Comparison of ENCODE assay signal across 17 mouse cellular contexts in the genomic region with DNA sequence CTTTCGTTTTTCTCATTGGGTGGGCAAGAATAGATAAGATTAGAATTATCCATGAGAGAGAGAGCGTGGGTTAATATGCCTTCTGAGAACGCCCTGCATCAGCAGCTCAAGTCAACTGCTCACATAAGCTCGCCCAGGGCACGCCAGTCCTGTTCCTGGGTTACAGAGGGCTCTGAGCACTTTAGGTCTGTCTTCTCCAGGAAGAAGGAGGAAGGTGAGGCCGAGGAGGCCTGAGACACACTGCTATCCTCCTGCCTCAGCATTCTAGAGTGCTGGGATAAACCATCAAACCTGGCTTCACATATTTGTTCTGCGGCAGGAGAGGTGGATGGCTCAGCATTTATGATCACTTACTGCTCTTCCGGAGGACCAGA. TPM values are rescaled to one million over a fixed set of nuclear protein-coding genes. Genes with fewer than 3 reads are reported as not detected.
DNase-seq lines count a peak whose midpoint lies in the region; ATAC-seq and TF ChIP-seq lines count a peak whose summit lies in the region.
"Had no signal": no experiment of that assay in that cellular context is flagged by ENCODE, and none has a peak within 500 bp of the region (broad histone marks: within the 10 kb centered on the region; RNA-seq: fewer than 3 reads in every experiment).

No protein-coding gene starts in this region.

- no peak overlapping the region for H3K4me3 ChIP-seq in hindbrain, embryonic 10.5 days
- H3K4me3 ChIP-seq in hindbrain, embryonic 14.5 days (replicated peaks; ENCODE audit: low read length), result no peak overlapping the region
- H3K4me3 ChIP-seq in midbrain, embryonic 10.5 days, result no peak overlapping the region
- no peak overlapping the region for H3K4me3 ChIP-seq in midbrain, embryonic 14.5 days (replicated peaks; ENCODE audit: low read depth, low read length)
- H3K4me3 ChIP-seq in limb, embryonic 11.5 days (ENCODE audit: low read depth, low read length), result no peak overlapping the region
- no peak overlapping the region for H3K4me3 ChIP-seq in liver, postnatal 0 days (ENCODE audit: low read depth, low read length)
- no peak overlapping the region for H3K4me3 ChIP-seq in left cerebral cortex, adult 2 months
- H3K4me3 ChIP-seq: erythroblast, embryonic 14.5 days; heart, embryonic 12.5 days had no signal

- no peak for DNase-seq in hindbrain, embryonic 10.5 days (ENCODE audit: low spot score)
- DNase-seq in hindbrain, embryonic 14.5 days (ENCODE audit: low spot score), result no peak
- DNase-seq in midbrain, embryonic 10.5 days (ENCODE audit: low spot score), result no peak
- DNase-seq in midbrain, embryonic 14.5 days, result no peak
- no peak for DNase-seq in limb, embryonic 11.5 days (ENCODE audit: low spot score)
- DNase-seq in liver, postnatal 0 days, result no peak
- DNase-seq in left cerebral cortex, adult 2 months (ENCODE audit: extremely low spot score in 1 of 2, low spot score in 2 of 2), result no peak
- no peak for DNase-seq in adrenal gland, adult 8-10 months
- DNase-seq: cerebellum, adult 8-10 months; gastrocnemius, postnatal 25 days; left cerebral cortex, postnatal 4 days; thymus, postnatal 25 days had no signal

- no peak overlapping the region for H3K9ac ChIP-seq in hindbrain, embryonic 14.5 days
- H3K9ac ChIP-seq in midbrain, embryonic 14.5 days (replicated peaks; ENCODE audit: low read length), result no peak overlapping the region
- H3K9ac ChIP-seq in limb, embryonic 11.5 days (ENCODE audit: low read length), result no peak overlapping the region
- peak overlapping the region; percentile 26; the same call in 1 of the 2 replicates for H3K9ac ChIP-seq in liver, postnatal 0 days (replicated peaks)
- H3K9ac ChIP-seq: heart, embryonic 12.5 days had no signal

- H3K4me2 ChIP-seq in hindbrain, embryonic 14.5 days (replicated peaks), result no peak overlapping the region
- H3K4me2 ChIP-seq in midbrain, embryonic 14.5 days (ENCODE audit: low read length), result no peak overlapping the region
- H3K4me2 ChIP-seq in limb, embryonic 11.5 days (ENCODE audit: low read depth, severe bottlenecking), result no peak overlapping the region
- H3K4me2 ChIP-seq in liver, postnatal 0 days (ENCODE audit: low read depth, low read length), result 0 out of 2 replicates have a peak overlapping the region, but pooled peaks have one; percentile 23
- H3K4me2 ChIP-seq: heart, embryonic 12.5 days had no signal

- intact Hi-C loops in left cerebral cortex, adult 2 months (cut with DNase I), result no loop called here

- no peaks in the 10 kb centered on the region for H3K36me3 ChIP-seq in hindbrain, embryonic 10.5 days
- no peaks in the 10 kb centered on the region for H3K36me3 ChIP-seq in hindbrain, embryonic 14.5 days (replicated peaks; ENCODE audit: control insufficient read depth, insufficient read depth)
- H3K36me3 ChIP-seq in midbrain, embryonic 10.5 days, result no peaks in the 10 kb centered on the region
- no peaks in the 10 kb centered on the region for H3K36me3 ChIP-seq in midbrain, embryonic 14.5 days (ENCODE audit: control insufficient read depth, insufficient read depth, low read length)
- no peaks in the 10 kb centered on the region for H3K36me3 ChIP-seq in limb, embryonic 11.5 days (ENCODE audit: control insufficient read depth, insufficient read depth, low read length)
- no peaks in the 10 kb centered on the region for H3K36me3 ChIP-seq in liver, postnatal 0 days (replicated peaks; ENCODE audit: insufficient read depth, low read length)
- H3K36me3 ChIP-seq: heart, embryonic 12.5 days had no signal

- no peak for TF ChIP-seq CTCF in liver, postnatal 0 days (IDR thresholded peaks at IDR 0.05; ENCODE audit: low read depth)
- TF ChIP-seq CTCF in left cerebral cortex, adult 2 months (IDR thresholded peaks at IDR 0.05), result no peak

- H3K27ac ChIP-seq in hindbrain, embryonic 10.5 days, result peak overlapping the region; percentile 75; the same call in 1 of the 2 replicates
- no peak overlapping the region for H3K27ac ChIP-seq in hindbrain, embryonic 14.5 days
- H3K27ac ChIP-seq in midbrain, embryonic 10.5 days (replicated peaks), result peak overlapping the region; percentile 81
- H3K27ac ChIP-seq in midbrain, embryonic 14.5 days (replicated peaks; ENCODE audit: low read depth, low read length), result no peak overlapping the region
- H3K27ac ChIP-seq in limb, embryonic 11.5 days (replicated peaks; ENCODE audit: low read depth, low read length), result peak overlapping the region; percentile 64
- peak overlapping the region; percentile 92 for H3K27ac ChIP-seq in liver, postnatal 0 days (ENCODE audit: low read depth)
- H3K27ac ChIP-seq in left cerebral cortex, adult 2 months, result no peak overlapping the region

- H3K4me1 ChIP-seq in hindbrain, embryonic 10.5 days (replicated peaks), result peaks cover 15% of the 10 kb centered on the region
- 0 out of 2 replicates have a peak, but pooled peaks cover 10% of the 10 kb centered on the region for H3K4me1 ChIP-seq in hindbrain, embryonic 14.5 days (replicated peaks; ENCODE audit: control insufficient read depth, insufficient read depth, low read length)
- peaks cover 31% of the 10 kb centered on the region for H3K4me1 ChIP-seq in midbrain, embryonic 10.5 days
- H3K4me1 ChIP-seq in midbrain, embryonic 14.5 days (ENCODE audit: control insufficient read depth, insufficient read depth, low read length), result peaks cover 8% of the 10 kb centered on the region; the same call in 1 of the 2 replicates
- no peaks in the 10 kb centered on the region for H3K4me1 ChIP-seq in limb, embryonic 11.5 days (ENCODE audit: control insufficient read depth, insufficient read depth, low read length)
- H3K4me1 ChIP-seq in liver, postnatal 0 days (ENCODE audit: insufficient read depth), result peaks cover 7% of the 10 kb centered on the region
- H3K4me1 ChIP-seq: heart, embryonic 12.5 days had no signal

- no peaks in the 10 kb centered on the region for H3K9me3 ChIP-seq in hindbrain, embryonic 10.5 days
- H3K9me3 ChIP-seq in hindbrain, embryonic 14.5 days (ENCODE audit: control insufficient read depth, low read length), result no peaks in the 10 kb centered on the region
- H3K9me3 ChIP-seq in midbrain, embryonic 10.5 days (replicated peaks), result no peaks in the 10 kb centered on the region
- H3K9me3 ChIP-seq in midbrain, embryonic 14.5 days (ENCODE audit: control insufficient read depth, low read length), result no peaks in the 10 kb centered on the region
- no peaks in the 10 kb centered on the region for H3K9me3 ChIP-seq in limb, embryonic 11.5 days (ENCODE audit: control insufficient read depth, low read length)
- H3K9me3 ChIP-seq in liver, postnatal 0 days (ENCODE audit: low read length), result no peaks in the 10 kb centered on the region
- H3K9me3 ChIP-seq: heart, embryonic 12.5 days had no signal

- peaks cover 10% of the 10 kb centered on the region for H3K27me3 ChIP-seq in hindbrain, embryonic 10.5 days (ENCODE audit: insufficient read depth, poor library complexity, severe bottlenecking)
- H3K27me3 ChIP-seq in hindbrain, embryonic 14.5 days (ENCODE audit: control insufficient read depth, insufficient read depth, low read length), result no peaks in the 10 kb centered on the region; the same call in 1 of the 2 replicates
- H3K27me3 ChIP-seq in midbrain, embryonic 10.5 days (ENCODE audit: low read depth, poor library complexity, severe bottlenecking), result peaks cover 94% of the 10 kb centered on the region
- no peaks in the 10 kb centered on the region; the same call in 1 of the 2 replicates for H3K27me3 ChIP-seq in midbrain, embryonic 14.5 days (ENCODE audit: control insufficient read depth, insufficient read depth, low read length)
- no peaks in the 10 kb centered on the region for H3K27me3 ChIP-seq in limb, embryonic 11.5 days (ENCODE audit: control insufficient read depth, insufficient read depth, low read length)
- no peaks in the 10 kb centered on the region for H3K27me3 ChIP-seq in liver, postnatal 0 days (ENCODE audit: insufficient read depth, low read length)
- H3K27me3 ChIP-seq: heart, embryonic 12.5 days; Patski had no signal

- no peak for TF ChIP-seq EP300 in liver, postnatal 0 days (IDR thresholded peaks at IDR 0.05; ENCODE audit: low read depth)

- WGBS in hindbrain, embryonic 10.5 days, result 75% methylated on average over 8 of the region's 8 CpGs
- WGBS in hindbrain, embryonic 14.5 days, result 66% methylated on average over 8 of the region's 8 CpGs
- WGBS in midbrain, embryonic 10.5 days, result 37% methylated on average over 8 of the region's 8 CpGs
- WGBS in midbrain, embryonic 14.5 days, result 37% methylated on average over 8 of the region's 8 CpGs
- 85% methylated on average over 8 of the region's 8 CpGs for WGBS in limb, embryonic 11.5 days
- WGBS in liver, postnatal 0 days (ENCODE audit: insufficient replicate concordance), result 58% methylated on average over 8 of the region's 8 CpGs

- ATAC-seq in hindbrain, embryonic 14.5 days (ENCODE audit: low FRiP score), result no peak
- ATAC-seq in midbrain, embryonic 14.5 days (ENCODE audit: low FRiP score, low TSS enrichment), result no peak
- ATAC-seq in limb, embryonic 11.5 days (ENCODE audit: insufficient number of reproducible peaks, low FRiP score, low TSS enrichment, low read depth), result no peak
- ATAC-seq in liver, postnatal 0 days, result peak; percentile 30

RNA-seq across cellular contexts. Expression of a gene that starts 10.3 kb away (rescaled TPM):
- polyA plus RNA-seq in hindbrain, embryonic 10.5 days (2016; fragmentation: Nextera tagmentation; extraction: Ambion mirVana), result 3.2 and 3.3 TPM in 2 replicates
- 0.64 and 0.80 TPM in 2 replicates for polyA plus RNA-seq in hindbrain, embryonic 14.5 days (2014; fragmentation: Nextera tagmentation; extraction: Ambion mirVana)
- polyA plus RNA-seq in midbrain, embryonic 10.5 days (2016; fragmentation: Nextera tagmentation; extraction: Ambion mirVana), result 3.4 and 3.7 TPM in 2 replicates
- 0.32 and 0.63 TPM in 2 replicates for polyA plus RNA-seq in midbrain, embryonic 14.5 days (2014; fragmentation: Nextera tagmentation; extraction: Ambion mirVana)
- 16.7 and 19.7 TPM in 2 replicates for polyA plus RNA-seq in limb, embryonic 11.5 days (2014; fragmentation: Nextera tagmentation; extraction: Ambion mirVana)
- polyA plus RNA-seq in liver, postnatal 0 days (2015; fragmentation: Nextera tagmentation; extraction: Ambion mirVana), result 40.0 and 46.7 TPM in 2 replicates
- 10 to 100 TPM; 13.0 to 13.8 TPM for total RNA-seq in left cerebral cortex, adult 2 months (2021)
- 1 to 10 TPM; 1.2 to 6.2 (median 3.8) TPM for total RNA-seq in adrenal gland, adult 8-10 months (2022)
- total RNA-seq: hematopoietic stem cell, adult 5-6 weeks; megakaryocyte-erythroid progenitor cell, adult 5-6 weeks had no signal

Comparison
In these comparisons a context has a peak if more than half of its experiments do, and no peak if none do; other contexts are left out.
1. H3K27ac ChIP-seq: peak in hindbrain, embryonic 10.5 days (single experiment), midbrain, embryonic 10.5 days (single experiment), limb, embryonic 11.5 days (single experiment) and liver, postnatal 0 days (single experiment); none in hindbrain, embryonic 14.5 days (single experiment), midbrain, embryonic 14.5 days (single experiment) and left cerebral cortex, adult 2 months (single experiment).